Mouse (Mus musculus) kidney, postnatal 0 days (tissue): ENCODE measurements around the gene Cfap73. TPM values are rescaled to one million over a fixed set of nuclear protein-coding genes. Genes with fewer than 3 reads are reported as not detected.

Source experiments
- ATAC-seq: fragments of 200-750 bp; cut with Nextera tagmentation; replicated peaks from 2 replicates; pipeline ENCODE4 v1.8.0; 2017; ENCODE audit warnings: low read depth, moderate number of reproducible peaks, moderate TSS enrichment, moderate library complexity; ENCODE audit not compliant: low FRiP score
- DNase-seq: peaks from one replicate; pipeline ENCODE4 v3.0.0-alpha.2; 2016; ENCODE audit warnings: low spot score
- H3K27ac ChIP-seq: fragments of 300-500 bp; sonication (generic); 2 replicates; pipeline ENCODE4 v1.5.1; 2014; ENCODE audit warnings: mild to moderate bottlenecking
- H3K27me3 ChIP-seq: fragments of 300-500 bp; sonication (generic); 2 replicates; pipeline ENCODE4 v1.6.1; 2014; ENCODE audit warnings: low read length, mixed read lengths; ENCODE audit not compliant: insufficient read depth
- H3K36me3 ChIP-seq: fragments of 300-500 bp; sonication (generic); 2 replicates; pipeline ENCODE4 v1.6.1; 2014; ENCODE audit warnings: low read length, mixed read lengths; ENCODE audit not compliant: insufficient read depth
- H3K4me1 ChIP-seq: fragments of 300-500 bp; sonication (generic); replicated peaks from 2 replicates; pipeline ENCODE4 v1.6.1; 2014; ENCODE audit warnings: antibody characterized with exemption, low read length, mixed read lengths; ENCODE audit not compliant: insufficient read depth
- H3K4me2 ChIP-seq: fragments of 300-500 bp; sonication (generic); 2 replicates; pipeline ENCODE4 v1.6.1; 2014; ENCODE audit warnings: mild to moderate bottlenecking, low read length, moderate library complexity, mixed read lengths
- H3K4me3 ChIP-seq: fragments of 300-500 bp; sonication (generic); replicated peaks from 2 replicates; pipeline ENCODE4 v1.5.1; 2014; ENCODE audit warnings: low read depth, low read length
- H3K9ac ChIP-seq: fragments of 300-500 bp; sonication (generic); 2 replicates; pipeline ENCODE4 v1.6.1; 2014; ENCODE audit warnings: low read depth, low read length
- H3K9me3 ChIP-seq: fragments of 300-500 bp; sonication (generic); replicated peaks from 2 replicates; pipeline ENCODE4 v1.6.1; 2016; ENCODE audit warnings: low read length, inconsistent platforms, mixed read lengths
- CTCF ChIP-seq: IDR thresholded peaks from 2 replicates; pipeline ENCODE4 v1.5.1; 2016; ENCODE audit warnings: antibody characterized with exemption, low read depth, mild to moderate bottlenecking, moderate library complexity
- WGBS: fragments of 180-500 bp; shearing (Covaris S2); extraction: QIAGEN DNeasy Blood & Tissue Kit; methylation state at CpG from one replicate; pipeline ENCODE4 v1.1.7; 2014; 5-methylcytosine and 5-hydroxymethylcytosine counted together
- polyA plus RNA-seq: library from polyadenylated mRNA; unstranded; fragments of >200 nt; fragmentation: Nextera tagmentation; extraction: Ambion mirVana; gene quantifications from 2 replicates; pipeline ENCODE4 v1.2.1, GENCODE M21; 2015

The Cfap73 gene
- polyA plus RNA-seq, 1 experiment from 2014 or later, result not detected

GRCm38 (mm10) chr5:120660816-120661215 lies 26.8 kb upstream of the Cfap73 start:
- Histone ChIP-seq H3K27ac (no peak overlapping the region), H3K4me3 (no peak overlapping the region), H3K9ac (no peak overlapping the region), H3K4me1 (no peaks in the 10 kb centered on the region), H3K9me3 (no peaks in the 10 kb centered on the region), H3K4me2 (no peak overlapping the region), H3K36me3 (no peaks in the 10 kb centered on the region), H3K27me3 (no peaks in the 10 kb centered on the region)
- no peak for TF ChIP-seq CTCF
- DNase-seq, result no peak
- ATAC-seq, result no peak
- 62% methylated on average over 5 of the region's 5 CpGs for WGBS

DNA sequence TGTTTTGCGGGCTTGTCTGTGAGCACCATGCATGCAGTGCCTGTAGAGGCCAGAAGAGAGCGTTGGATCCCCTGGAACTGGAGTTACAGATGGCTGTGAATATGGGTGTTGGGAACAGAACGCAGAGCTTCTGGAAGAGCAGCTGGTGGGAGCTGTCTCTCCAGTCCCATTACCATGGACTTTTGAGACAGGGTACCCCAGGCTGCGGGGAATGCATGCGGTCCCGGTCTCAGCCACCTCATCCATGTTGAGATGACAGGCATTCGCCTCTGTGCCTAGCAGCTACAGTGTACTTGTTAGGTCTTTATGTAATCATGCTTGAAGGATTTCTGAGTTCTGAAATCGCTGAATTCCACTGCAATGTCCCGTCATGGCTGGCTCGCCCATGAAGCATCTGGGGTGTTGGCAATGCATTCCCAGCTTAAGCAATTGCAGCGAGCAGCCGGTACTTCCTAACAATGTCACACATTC lies 22.3 kb upstream of the Cfap73 start:
- DNase-seq (no peak), ATAC-seq (no peak)
- H3K4me3 ChIP-seq, result no peak overlapping the region
- no peak overlapping the region for H3K9ac ChIP-seq
- no peaks in the 10 kb centered on the region for H3K36me3 ChIP-seq
- TF ChIP-seq CTCF, result no peak
- no peak overlapping the region for H3K4me2 ChIP-seq
- H3K4me1 ChIP-seq, result no peaks in the 10 kb centered on the region
- no peaks in the 10 kb centered on the region for H3K27me3 ChIP-seq
- 86% methylated on average over 12 of the region's 12 CpGs for WGBS
- no peak overlapping the region for H3K27ac ChIP-seq
- H3K9me3 ChIP-seq, result no peaks in the 10 kb centered on the region

GRCm38 (mm10) chr5:120653873-120654272 lies 19.8 kb upstream of the Cfap73 start:
- 87% methylated on average over 2 of the region's 2 CpGs for WGBS
- Histone ChIP-seq H3K4me2 (no peak overlapping the region), H3K27me3 (peaks cover 11% of the 10 kb centered on the region), H3K4me3 (no peak overlapping the region), H3K9me3 (no peaks in the 10 kb centered on the region), H3K36me3 (no peaks in the 10 kb centered on the region), H3K9ac (no peak overlapping the region), H3K27ac (no peak overlapping the region), H3K4me1 (peaks cover 1% of the 10 kb centered on the region)
- DNase-seq (no peak), ATAC-seq (no peak)
- TF ChIP-seq CTCF, result no peak

DNA sequence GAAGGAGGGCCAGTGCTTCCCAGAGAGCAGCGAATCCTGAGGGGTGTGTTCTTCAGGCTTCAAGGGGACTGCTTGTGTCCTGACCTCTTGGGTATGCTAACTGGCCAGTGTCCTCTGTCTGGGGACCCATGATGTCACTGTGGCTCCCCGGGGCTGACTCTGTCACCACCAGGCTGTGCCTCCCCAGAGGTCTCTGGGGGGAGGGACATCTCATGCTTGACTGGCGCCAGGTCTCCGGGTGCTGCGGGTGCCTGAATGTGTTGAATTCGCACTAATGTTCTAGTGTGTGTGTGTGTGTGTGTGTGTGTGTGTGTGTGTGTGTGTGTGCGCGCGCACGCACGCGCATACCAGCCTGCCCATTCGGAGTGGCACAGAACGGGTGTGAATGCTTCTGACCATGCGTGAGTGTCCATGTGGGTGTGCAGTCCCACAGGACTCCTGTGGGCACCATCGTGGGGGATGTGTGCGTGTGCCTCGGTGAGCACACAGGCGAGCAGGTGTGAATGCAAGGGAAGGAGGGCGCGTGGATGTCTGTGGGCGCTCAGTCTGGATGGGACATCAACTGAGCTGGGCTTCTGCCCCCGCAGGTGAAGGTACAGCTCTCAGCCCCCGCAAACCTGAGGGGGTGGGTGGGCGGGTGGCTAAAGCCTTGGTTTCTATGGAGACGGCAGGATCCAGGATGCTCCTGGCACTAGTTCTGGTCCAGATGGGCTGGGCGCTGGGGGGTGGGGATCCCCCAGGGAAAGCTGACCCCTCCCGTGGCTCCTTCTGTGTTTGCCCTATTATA lies 19.1 kb upstream of the Cfap73 start:
- Histone ChIP-seq H3K4me3 (no peak overlapping the region), H3K9ac (no peak overlapping the region), H3K36me3 (no peaks in the 10 kb centered on the region), H3K9me3 (no peaks in the 10 kb centered on the region), H3K4me2 (no peak overlapping the region), H3K4me1 (peaks cover 6% of the 10 kb centered on the region), H3K27me3 (peaks cover 11% of the 10 kb centered on the region), H3K27ac (no peak overlapping the region)
- DNase-seq (no peak), ATAC-seq (no peak)
- TF ChIP-seq CTCF, result no peak
- 76% methylated on average over 27 of the region's 28 CpGs for WGBS

DNA sequence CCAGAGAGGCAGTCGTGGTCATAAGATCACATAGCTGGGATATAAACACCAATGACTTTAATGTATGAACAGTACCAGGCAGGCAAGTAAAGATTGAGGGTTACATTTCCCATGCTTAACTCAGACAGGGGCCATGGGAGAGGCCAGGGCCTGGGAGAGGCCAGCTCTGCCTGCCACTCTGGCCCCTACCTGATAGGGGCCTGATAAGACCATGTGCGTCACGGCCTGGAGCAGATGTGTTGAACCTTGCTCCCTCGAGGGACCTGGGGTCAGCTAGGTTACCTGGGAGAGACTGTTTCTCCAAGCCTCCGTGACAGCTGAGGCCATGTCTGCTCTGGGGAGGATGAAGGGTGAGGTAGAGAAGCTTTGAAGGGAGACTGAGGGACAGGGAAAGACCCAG lies 17.2 kb upstream of the Cfap73 start:
- DNase-seq, result no peak
- no peak overlapping the region for H3K9ac ChIP-seq
- no peak for ATAC-seq
- no peak overlapping the region for H3K27ac ChIP-seq
- no peaks in the 10 kb centered on the region for H3K9me3 ChIP-seq
- H3K4me1 ChIP-seq, result peaks cover 6% of the 10 kb centered on the region
- no peak for TF ChIP-seq CTCF
- peaks cover 11% of the 10 kb centered on the region for H3K27me3 ChIP-seq
- H3K4me2 ChIP-seq, result no peak overlapping the region
- 45% methylated on average over 5 of the region's 5 CpGs for WGBS
- no peak overlapping the region for H3K4me3 ChIP-seq
- H3K36me3 ChIP-seq, result no peaks in the 10 kb centered on the region

DNA sequence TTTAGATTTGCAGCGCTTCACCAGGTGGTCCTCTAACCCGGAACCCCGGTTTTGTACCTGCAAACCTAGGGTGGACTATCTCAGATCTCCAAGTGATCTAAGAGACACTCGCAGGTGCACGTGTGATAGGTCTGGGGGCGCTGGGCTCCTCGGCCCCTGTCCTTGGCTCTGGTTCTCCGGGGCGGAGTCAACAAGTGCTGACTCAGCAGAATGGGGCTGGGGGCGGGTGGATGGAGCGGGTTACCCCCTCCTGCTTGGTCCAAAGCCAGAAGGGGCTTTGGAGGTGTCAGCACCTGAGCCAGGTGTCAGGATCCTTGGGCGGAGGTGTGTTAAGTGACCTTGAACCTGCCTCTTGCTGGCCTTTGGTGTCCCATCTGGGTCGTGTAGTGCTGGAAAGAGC lies 15.9 kb upstream of the Cfap73 start:
- ATAC-seq (no peak), DNase-seq (no peak)
- H3K4me1 ChIP-seq, result peaks cover 6% of the 10 kb centered on the region
- no peaks in the 10 kb centered on the region for H3K36me3 ChIP-seq
- H3K9me3 ChIP-seq, result no peaks in the 10 kb centered on the region
- TF ChIP-seq CTCF, result no peak
- no peak overlapping the region for H3K9ac ChIP-seq
- H3K4me2 ChIP-seq, result no peak overlapping the region
- H3K27me3 ChIP-seq, result peaks cover 11% of the 10 kb centered on the region
- WGBS, result 26% methylated on average over 13 of the region's 13 CpGs
- no peak overlapping the region for H3K4me3 ChIP-seq
- H3K27ac ChIP-seq, result no peak overlapping the region
